Mouse (Mus musculus) mesoderm, embryonic 11.5 days (tissue): ENCODE results near the gene Hgfac.

ENCODE experiments used
- DNase-seq: peaks from one replicate; pipeline ENCODE4 v3.0.0-alpha.2; 2012; ENCODE audit warnings: low read depth, low spot score

Hgfac gene

DNA sequence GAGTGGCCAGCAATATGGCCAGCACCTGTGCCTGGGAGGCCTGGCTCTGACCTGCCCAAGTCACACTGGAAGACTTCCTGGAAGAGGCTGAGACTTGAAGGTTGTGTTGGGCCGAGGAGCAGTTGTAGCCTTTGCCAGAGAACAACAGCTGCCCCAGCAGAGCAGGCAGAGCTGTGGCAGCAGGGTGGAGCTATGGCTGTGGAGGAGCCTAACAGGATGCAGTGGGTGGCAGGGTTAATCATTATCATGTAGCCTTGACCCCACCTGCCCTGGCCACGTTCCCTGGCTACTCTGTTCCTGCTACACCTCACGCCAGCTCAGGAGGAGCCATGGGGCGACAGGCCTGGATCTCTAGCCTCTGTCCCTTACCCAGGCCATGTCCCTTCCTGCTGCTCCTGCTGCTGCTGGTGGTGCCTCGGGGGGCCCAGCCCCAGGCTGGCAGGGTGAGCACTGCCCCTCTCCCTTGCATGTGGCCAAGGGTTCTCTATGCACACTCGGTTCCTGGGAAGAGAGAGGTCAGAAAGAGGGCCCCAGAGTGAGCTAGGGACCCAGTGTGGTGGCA, at the start of gene Hgfac:
Gene Hgfac (plus strand): TSS at position 242 of the 562 bp plus-strand sequence.
- no peak for DNase-seq

DNA sequence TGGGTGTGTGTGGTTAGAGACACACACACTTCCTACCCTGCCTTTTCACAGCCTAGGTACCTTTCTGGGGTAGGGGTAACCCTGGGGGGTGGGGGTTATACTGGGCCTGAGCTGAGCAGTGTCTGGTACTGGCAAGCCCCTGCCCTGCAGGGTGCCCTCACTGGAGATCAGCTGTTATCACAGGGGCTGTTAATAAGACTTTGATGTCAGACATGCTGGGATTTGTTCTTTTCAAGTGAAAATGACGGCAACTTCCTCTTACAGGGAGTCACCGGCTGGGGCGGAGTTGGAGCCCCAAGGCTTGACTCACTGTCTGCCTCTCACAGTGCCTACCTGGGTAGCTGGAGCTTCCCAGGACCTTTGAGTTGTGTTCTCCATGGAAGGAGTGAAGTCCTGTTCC, 42.6 kb upstream of the Hgfac start:
- DNase-seq: no peak

DNA sequence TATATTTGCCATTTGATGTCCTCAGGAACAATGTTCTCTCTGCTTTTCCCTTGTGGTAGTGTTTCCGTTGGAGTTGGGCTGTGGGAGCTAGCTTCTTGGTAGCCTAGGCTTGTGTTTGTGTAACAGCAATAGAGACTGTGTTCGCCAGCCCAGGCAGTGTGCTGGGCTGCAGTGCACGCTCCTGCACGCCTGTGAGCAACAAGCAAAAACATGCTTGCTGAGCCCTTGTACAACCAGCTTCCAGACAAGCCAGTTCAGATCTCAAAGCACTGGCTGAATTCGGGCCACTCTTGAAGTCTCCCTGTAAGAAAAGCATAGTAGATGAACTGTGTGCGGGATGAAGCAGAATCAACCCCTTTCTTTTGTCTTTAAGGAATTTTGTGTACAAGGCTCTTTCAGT, 42.0 kb upstream of the Hgfac start:
- DNase-seq: no peak

DNA sequence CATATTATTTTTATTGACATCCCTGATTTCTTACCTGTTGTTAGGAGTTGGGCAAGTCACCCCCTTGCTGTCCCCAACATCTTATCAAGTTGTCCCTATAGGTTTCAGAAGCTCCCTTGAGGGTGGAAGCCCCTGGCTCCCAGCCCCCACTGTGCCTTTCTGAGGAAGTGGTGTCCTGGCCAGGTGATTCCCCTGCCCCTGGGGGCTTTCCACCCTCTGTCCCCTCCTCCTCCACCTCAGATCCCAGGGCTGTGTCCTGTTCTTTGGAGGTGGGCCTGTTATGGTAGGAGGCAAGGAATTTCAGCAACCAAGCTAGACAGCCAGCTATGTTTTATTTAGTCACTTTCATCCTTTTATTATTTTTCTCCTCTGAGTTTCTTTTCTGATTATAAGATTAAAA, 41.0 kb upstream of the Hgfac start:
- DNase-seq: no peak

DNA sequence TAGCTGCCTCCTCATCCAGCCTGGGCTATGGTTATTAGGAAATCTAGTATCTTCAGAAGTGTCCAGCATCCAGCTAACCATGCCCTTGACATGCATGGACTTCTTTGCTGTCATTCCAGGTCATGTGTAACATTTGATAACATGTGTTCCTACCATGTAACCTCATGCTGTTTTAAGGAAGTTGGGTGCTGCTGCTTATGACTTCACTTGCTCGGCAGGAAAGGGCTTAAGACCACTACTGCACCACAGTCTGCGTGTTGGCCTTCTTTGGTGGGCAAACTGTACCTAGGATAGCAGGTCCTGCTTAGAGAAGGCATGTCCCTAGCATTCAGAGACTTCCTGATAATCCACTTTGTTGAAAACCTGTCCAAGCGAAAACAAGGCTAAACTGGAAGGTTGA, 40.2 kb upstream of the Hgfac start:
- no peak for DNase-seq

DNA sequence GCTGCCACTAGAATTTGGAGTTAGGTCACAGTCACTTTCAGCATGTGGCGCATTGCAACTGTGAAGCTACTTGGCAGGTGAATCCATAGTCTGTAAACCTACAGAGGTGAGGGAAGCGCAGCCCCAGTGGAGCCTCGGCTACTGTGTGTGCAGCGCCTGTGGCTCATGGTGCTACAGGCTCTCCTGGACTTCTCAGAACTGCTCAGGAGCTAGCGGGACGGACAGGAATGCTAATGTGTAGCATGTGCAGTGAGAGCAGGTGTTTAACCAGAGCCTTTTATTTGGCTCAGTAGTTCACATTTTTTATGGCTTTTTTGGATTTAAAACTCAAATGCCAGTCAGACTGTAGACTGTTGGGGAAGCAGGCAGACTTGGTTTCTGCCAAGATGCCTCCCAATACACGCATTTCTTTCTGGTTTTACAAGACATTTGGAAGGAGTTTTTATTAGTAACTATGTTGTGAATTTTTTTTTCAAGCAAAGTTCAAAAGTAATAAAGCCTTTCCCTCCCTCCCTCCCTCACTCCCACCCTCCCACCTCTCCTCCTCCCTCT, 37.6 kb upstream of the Hgfac start:
- DNase-seq: no peak

DNA sequence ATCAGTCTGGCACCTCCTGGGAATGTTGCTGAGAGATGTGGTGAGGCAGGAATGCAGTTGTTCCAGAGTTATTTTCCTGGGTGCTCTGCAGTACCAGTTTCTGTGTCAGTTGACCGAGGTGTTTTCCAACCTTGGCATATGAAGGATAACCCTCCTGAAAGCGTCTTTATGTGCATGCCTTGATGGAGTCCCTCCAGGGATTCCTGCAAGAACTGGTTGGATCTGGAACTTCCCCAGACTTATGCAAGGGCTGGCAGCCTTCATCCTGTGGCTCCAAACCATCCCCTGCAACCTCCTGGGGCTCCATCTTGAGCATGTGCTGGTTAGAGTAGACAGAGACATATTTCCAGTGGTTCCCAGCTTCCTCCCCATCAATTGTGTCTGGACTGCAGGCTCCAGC, 36.5 kb upstream of the Hgfac start:
- DNase-seq: no peak

DNA sequence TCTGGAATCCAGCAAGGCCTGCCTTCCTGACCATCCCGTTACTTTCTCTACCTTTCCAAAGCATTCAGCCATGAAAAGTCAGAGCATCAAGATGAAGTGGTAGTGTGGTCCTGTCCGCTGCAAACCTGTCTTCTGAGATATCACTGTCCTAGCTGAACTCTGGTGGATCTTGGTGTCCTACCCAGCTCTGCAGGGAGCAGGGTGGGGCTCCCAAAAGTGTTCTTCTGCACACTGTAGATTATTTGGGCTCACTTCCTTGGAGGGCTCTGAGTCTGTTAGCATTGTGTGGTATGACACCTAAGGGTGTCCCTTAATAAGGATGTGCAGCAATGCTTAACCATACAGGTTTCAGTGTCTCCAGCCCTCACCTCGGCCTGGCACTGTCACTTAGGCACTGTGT, 35.6 kb upstream of the Hgfac start:
- no peak for DNase-seq

DNA sequence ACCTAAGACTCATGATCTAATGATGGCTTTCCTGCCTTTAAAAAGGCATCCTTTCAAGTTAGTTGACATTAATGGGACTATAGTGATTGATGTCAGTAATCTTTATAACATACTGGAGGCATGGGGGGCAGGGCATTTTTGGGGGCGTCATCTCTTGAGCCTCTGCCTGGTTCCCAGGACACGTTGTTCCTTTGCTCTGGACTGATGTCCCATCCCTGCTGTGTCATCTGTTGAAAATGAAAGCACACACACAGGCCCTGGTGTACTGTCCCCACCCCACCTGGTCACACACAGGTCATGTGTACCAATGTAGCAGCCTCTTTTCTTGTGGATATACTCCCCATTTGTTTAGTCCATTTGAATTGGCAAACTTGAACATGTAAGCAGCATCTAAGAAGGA, 34.7 kb upstream of the Hgfac start:
- no peak for DNase-seq

DNA sequence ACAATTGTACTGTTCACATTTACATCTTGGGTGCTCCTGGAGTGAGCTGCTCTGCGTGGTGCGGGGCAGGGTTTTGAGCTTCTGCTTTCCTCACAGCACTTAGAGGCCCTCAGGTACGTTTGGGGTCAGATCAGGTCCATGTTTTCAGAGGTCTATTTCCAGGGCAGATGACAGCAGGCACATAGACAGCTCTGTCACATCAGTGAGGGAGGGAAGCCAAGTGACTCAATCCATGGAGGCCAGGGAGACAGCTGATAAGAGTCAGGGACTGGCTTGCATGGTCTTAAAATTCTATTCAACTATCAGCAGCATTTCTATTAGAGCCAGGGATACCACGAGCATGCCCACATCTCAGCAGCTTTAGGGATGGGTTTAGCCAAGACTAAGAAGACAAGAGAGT, 32.1 kb upstream of the Hgfac start:
- no peak for DNase-seq

DNA sequence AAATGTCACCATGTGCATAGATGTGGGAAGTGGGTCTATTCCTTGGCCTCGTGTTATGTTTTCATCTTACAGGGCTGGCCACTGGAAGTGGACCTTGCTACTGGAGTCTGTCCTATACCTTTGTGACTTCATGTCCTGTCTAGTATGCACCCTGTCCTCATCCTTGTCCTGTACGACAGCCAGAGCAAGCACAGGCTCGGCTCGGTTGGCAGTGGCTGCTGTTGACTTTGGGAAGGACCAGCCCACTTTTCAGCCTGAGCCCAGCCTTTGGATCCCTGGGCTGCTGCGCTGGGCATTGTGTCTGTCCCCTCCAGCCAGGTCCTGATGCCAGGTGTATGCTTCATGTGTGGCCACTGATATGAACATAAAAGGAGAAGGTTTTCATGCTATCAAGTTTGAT, 30.7 kb upstream of the Hgfac start:
- no peak for DNase-seq

DNA sequence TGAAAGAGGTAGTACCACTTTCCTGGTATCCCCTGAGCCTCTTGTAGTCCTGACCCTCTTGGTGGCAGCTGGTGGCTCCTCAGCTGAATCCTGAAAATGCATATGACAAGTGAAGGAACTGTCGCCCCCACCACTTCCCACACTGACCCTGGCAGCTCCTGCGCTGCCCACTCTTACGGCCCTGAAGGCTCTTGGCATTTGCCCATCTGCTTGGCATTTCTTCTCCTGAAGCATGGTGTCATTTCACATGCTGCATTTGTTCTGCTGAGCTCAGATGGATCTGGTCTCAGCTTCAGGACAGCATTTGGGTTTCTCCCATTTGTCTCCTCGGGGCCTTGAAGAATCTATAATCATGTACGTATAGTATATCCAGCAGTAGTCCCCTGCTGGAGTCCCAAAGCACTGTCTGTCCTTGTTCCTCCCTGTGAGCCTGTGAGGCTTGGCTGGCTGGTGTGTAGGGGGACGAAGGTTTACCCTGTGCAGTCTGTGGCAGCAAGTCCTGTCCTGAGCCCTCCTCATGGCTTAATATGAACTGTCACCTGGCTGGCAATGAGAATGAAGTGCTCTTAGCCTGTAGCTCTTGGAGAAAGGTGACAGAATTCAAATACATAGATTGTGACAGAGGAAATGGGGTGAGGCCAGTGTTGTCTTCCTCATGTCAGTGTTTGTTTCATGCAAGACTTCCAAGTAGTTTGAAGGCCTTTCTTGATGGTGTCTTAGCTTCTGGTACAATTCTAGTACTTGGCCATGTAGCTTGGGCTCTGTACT, 30.0 kb upstream of the Hgfac start:
- DNase-seq: no peak

DNA sequence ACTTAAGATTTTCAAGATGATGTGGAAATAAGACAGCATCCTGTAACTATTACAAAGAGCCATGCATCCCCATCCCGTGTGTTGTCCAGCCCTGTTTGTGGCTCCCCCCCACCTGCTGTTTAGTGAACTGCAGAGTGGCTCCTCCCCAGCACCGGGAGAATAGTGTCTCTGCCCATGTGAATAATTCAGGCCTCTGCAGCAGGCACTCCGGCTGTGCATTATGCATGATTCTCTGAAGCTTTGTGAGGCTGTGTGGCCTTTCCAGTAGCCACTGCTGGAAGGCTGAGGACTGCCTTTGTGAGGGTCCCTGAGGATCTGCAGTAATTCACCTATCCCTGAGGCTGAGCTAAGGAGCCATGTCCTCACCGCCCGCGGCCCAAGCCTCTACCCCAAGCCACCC, 27.3 kb upstream of the Hgfac start:
- peak; percentile 45 for DNase-seq

DNA sequence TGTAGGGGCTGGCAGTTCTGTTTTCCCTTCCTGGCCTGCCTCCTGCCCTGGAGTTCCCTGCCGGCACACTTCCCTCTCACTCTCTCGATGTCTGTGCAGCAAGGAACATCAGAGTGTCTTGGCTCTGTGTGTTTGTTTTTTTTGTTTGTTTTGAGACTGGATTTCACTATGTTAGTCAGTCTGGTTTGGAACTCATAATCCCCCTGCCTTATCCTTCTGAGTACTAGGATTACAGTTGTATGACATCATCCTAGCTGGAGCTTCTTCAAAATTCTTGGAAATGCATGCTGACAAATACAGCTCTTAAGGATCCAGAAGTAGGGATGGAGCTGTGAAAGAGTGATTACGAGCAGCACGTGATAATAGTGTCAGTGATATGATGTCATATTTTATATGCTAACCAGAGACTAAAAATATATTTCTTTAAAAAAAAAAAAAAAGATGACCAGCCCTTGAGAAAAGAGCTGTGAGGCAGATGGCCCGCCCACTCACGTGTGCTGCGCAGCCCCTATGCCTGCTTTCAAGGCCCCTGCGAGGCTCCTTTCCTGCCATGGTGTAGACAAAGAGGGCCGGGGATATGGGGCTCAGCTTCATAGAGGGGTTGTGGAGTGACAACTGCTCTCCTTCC, 21.5 kb upstream of the Hgfac start:
- no peak for DNase-seq

DNA sequence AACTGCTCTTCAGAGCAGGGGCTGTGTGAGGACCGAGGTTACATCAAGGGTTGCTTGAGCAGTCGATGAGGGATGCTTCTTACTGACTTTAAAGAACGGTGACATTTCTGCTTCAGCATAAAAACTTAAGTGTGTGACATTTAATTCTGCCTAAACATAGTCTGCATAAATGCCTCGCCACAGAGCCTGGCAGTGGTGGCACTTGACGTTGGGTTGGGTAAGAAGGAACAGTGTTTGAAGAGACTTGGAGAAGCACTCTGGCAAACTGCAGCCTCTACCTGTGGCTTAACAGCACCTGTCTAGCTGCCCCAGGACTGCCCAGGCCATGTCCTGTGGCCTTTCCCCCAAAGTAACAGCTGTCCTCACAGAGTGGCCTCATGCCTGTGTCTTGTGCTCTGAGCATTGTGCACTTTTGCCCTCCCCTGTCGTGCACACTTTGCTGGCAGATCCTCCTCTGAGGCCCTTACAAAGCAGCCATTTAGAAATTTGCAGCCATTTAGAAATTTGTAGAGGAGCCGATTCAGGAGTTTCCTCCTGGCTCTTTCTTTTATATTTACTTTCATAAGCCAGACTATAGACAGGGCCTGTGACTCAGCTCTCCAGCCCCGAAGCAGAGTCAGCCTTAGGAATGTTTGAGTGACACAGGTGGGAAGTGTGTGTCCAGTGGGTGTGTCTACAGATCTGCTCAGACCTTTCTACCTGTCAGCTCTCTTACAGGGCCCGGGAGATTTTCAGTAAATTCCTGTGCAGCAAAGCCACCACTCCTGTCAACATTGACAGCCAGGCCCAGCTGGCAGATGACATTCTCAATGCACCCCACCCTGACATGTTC, 20.7 kb upstream of the Hgfac start:
- DNase-seq: no peak

DNA sequence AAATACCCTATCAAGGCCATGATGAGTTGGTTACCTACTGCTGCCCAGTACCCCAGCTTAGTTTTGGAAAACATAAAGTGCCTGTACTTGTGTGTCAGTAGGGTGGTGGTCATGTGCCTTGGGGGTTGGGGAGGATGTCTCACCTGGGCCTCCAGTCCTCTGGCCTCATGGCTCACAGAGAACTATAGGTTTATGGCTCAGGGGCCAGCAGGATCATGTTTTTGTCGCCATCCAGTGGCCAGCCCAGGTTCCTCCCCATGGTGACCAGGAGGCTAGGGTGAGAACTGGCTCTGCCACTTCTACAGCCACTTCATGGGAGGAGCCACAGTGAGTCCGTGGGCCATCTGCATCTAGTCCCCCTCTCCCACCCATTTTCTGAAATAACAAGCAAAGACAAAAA, 16.3 kb upstream of the Hgfac start:
- peak; percentile 16 for DNase-seq

DNA sequence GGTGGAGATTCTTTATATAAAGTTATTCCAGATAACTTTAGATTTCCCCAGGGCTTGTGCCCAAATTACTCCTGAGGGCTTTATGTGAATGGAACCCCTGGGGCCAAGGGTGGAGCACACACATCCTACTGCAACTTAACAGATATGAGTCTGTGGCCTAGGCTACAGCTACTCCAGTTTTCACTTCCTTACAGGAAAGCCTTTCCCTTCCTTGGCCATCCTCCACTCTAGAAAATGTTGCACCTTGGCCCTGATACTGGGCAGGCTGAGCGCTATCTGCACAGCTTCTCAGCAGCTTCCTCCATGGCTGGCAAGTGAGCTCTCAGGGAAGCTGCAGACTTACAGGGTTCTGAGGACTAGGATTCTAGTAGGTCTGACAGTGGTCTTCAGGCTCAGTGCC, 12.0 kb upstream of the Hgfac start:
- DNase-seq: no peak

DNA sequence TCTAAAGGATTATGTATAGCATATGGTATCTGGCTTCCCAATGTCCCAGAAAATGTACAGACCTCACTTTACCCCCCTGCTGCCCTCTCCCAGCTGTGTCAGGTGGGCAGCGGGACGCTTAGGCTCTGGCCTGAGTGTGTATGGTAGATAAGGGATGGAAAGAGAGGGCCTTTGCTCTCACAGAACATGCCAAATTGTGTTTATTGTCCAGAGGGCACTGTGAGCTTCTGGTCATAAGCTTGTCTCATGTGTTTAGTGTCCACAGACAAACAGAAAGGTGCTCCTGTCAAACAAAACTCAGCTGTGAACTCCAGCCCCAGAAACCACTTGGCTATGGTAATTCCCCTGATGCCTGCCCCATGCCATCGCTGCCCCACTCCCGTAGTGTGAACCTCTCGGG, 11.6 kb upstream of the Hgfac start:
- DNase-seq: no peak

DNA sequence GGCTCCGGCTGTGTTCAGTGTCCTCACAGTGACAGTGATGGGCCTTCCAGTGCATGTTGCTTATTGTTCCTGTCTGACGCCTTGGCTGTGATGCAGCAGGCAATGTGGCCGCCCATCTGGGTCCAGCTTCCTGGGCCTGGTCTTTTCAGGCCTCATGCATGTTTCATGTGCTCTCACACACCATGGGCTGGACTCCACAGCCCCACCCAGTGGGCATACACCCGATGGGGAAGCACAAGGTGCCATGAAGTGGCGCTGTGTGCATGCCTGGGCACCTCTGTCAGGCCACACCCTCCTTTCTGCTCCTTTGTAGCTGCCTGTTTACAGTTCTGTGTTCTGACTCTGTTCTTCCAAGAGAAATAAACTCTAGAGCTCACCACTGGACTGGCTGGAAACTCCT, 8.2 kb upstream of the Hgfac start:
- DNase-seq: no peak

DNA sequence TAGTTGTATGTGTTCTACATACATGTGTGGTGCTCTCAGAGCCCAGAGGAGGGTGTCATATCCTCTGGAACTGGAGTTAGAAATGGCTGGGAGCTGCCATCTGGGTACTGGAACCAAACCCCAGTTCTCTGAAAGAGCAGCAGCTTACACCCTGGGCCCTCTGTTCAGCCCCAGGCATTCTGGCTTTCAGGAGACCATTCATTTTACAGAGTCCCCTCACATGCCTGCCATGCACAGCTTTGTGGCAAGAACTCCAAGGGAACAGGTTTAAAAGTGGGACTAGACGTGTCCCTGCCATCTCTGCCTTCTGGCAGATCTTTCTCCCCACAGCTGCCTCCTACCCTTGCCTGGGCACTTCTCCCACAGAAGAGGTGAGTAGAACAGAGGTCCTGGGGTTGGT, 7.7 kb upstream of the Hgfac start:
- DNase-seq: no peak

DNA sequence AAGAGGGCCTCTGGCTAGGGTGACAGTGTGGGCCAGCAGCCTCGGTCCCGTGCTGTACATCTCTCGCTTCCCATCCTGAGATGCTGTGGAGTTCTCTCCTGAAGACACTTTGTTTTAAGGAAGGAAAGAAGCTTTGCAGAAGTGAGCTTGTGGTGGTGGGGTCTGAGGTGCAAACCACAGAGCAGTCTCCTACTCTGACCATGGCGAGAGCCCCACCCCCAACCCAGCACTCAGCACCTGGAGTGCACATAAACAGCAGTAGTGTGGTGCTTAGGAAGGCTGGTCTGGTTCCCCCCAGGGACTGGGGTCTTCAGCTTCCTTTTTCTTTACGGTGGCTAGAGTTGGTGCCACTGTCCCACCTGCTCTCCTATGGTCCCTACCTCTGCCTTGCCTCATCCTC, 6.2 kb upstream of the Hgfac start:
- no peak for DNase-seq

DNA sequence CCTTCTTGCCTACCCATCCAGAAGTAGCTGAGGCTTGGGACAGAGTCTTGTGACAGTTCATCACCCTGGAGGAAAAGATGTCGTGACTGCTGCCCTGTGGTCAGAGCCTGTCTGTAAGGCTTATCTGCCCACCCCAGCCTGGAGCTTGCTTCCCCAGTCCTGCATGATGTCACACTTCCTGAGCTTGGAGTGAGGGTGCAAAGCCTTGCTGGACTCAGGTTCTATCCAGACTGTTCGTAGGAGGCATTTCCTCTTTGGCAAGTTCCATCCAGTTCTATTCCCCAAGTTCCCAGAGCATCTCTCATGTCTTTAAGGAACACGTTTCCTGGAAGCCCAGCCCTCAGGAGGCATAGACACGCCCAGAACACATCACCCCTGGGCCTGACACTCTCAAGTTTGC, 5.5 kb upstream of the Hgfac start:
- no peak for DNase-seq
